Mouse (Mus musculus) kidney, embryonic 14.5 days (tissue): ENCODE measurements around the gene Syt3. TPM values are rescaled to one million over a fixed set of nuclear protein-coding genes. Genes with fewer than 3 reads are reported as not detected.
A peak's percentile ranks its signal among the peaks of the same experiment; 100 is the strongest.

ENCODE experiments used
- ATAC-seq: fragments of 200-750 bp; cut with Nextera tagmentation; 2 replicates; pipeline ENCODE4 v1.8.0; 2017; ENCODE audit warnings: moderate number of reproducible peaks, mild to moderate bottlenecking, moderate TSS enrichment, moderate library complexity; ENCODE audit not compliant: low FRiP score, low TSS enrichment
- H3K27ac ChIP-seq: fragments of 300-500 bp; sonication (generic); 2 replicates; pipeline ENCODE4 v1.5.1; 2014; ENCODE audit warnings: low read depth, mild to moderate bottlenecking, low read length, moderate library complexity, mixed read lengths
- H3K27me3 ChIP-seq: fragments of 300-500 bp; sonication (generic); 2 replicates; pipeline ENCODE4 v1.6.1; 2014; ENCODE audit warnings: mild to moderate bottlenecking, low read length; ENCODE audit not compliant: control insufficient read depth, insufficient read depth
- H3K36me3 ChIP-seq: fragments of 300-500 bp; sonication (generic); 2 replicates; pipeline ENCODE4 v1.6.1; 2014; ENCODE audit warnings: low read length, mixed read lengths; ENCODE audit not compliant: control insufficient read depth, insufficient read depth
- H3K4me1 ChIP-seq: fragments of 300-500 bp; sonication (generic); 2 replicates; pipeline ENCODE4 v1.6.1; 2014; ENCODE audit warnings: low read length, mixed read lengths; ENCODE audit not compliant: control insufficient read depth, insufficient read depth
- H3K4me2 ChIP-seq: fragments of 300-500 bp; sonication (generic); replicated peaks from 2 replicates; pipeline ENCODE4 v1.6.1; 2014; ENCODE audit warnings: low read depth, mild to moderate bottlenecking, low read length
- H3K4me3 ChIP-seq: fragments of 300-500 bp; sonication (generic); 2 replicates; pipeline ENCODE4 v1.5.1; 2014; ENCODE audit warnings: mild to moderate bottlenecking, low read length
- H3K9ac ChIP-seq: fragments of 300-500 bp; sonication (generic); 2 replicates; pipeline ENCODE4 v1.6.1; 2014; ENCODE audit warnings: low read depth, mild to moderate bottlenecking, low read length, moderate library complexity
- H3K9me3 ChIP-seq: fragments of 300-500 bp; sonication (generic); 2 replicates; pipeline ENCODE4 v1.6.1; 2016; ENCODE audit warnings: low read length; ENCODE audit not compliant: control insufficient read depth
- WGBS: fragments of 180-500 bp; shearing (Covaris S2); extraction: QIAGEN DNeasy Blood & Tissue Kit; methylation state at CpG from one replicate; pipeline ENCODE4 v1.1.7; 2014; 5-methylcytosine and 5-hydroxymethylcytosine counted together
- polyA plus RNA-seq: library from polyadenylated mRNA; unstranded; fragments of >200 nt; fragmentation: Nextera tagmentation; extraction: Ambion mirVana; gene quantifications from 2 replicates; pipeline ENCODE4 v1.2.1, GENCODE M21; 2014

Syt3 gene
- polyA plus RNA-seq, 1 experiment from 2014 or later, result 2.3 TPM

GRCm38 (mm10) chr7:44392341-44392740 lies 8.4 kb downstream of the Syt3 start:
- Histone ChIP-seq H3K27ac (no peak overlapping the region), H3K4me3 (no peak overlapping the region)
- ATAC-seq, result no peak

GRCm38 (mm10) chr7:44393284-44393683 lies 9.4 kb downstream of the Syt3 start:
- Histone ChIP-seq H3K4me3 (no peak overlapping the region), H3K4me1 (no peaks in the 10 kb centered on the region), H3K9ac (no peak overlapping the region), H3K4me2 (no peak overlapping the region), H3K27ac (no peak overlapping the region), H3K36me3 (no peaks in the 10 kb centered on the region), H3K9me3 (no peaks in the 10 kb centered on the region), H3K27me3 (no peaks in the 10 kb centered on the region)
- ATAC-seq, result no peak
- WGBS, result 91% methylated on average over 17 of the region's 17 CpGs

More at GRCm38 (mm10) chr7:44392341-44392740, 8.4 kb downstream of the Syt3 start:
- Histone ChIP-seq H3K27me3 (no peaks in the 10 kb centered on the region), H3K9me3 (no peaks in the 10 kb centered on the region), H3K36me3 (no peaks in the 10 kb centered on the region), H3K9ac (no peak overlapping the region), H3K4me1 (no peaks in the 10 kb centered on the region), H3K4me2 (no peak overlapping the region)
- WGBS, result 82% methylated on average over 14 of the region's 14 CpGs

GRCm38 (mm10) chr7:44398570-44398969 lies 14.7 kb downstream of the Syt3 start:
- Histone ChIP-seq H3K27me3 (no peaks in the 10 kb centered on the region; the same call in 1 of the 2 replicates), H3K36me3 (no peaks in the 10 kb centered on the region), H3K4me1 (no peaks in the 10 kb centered on the region), H3K27ac (no peak overlapping the region), H3K4me3 (no peak overlapping the region), H3K4me2 (no peak overlapping the region), H3K9me3 (no peaks in the 10 kb centered on the region), H3K9ac (no peak overlapping the region)
- ATAC-seq, result peak; percentile 79
- WGBS, result 14% methylated on average over 3 of the region's 3 CpGs

GRCm38 (mm10) chr7:44401673-44402072 lies 17.8 kb downstream of the Syt3 start:
- H3K27me3 ChIP-seq, result no peaks in the 10 kb centered on the region; the same call in 1 of the 2 replicates
- 78% methylated on average over 6 of the region's 6 CpGs for WGBS
- H3K36me3 ChIP-seq, result no peaks in the 10 kb centered on the region
- H3K4me1 ChIP-seq, result no peaks in the 10 kb centered on the region
- H3K9me3 ChIP-seq, result no peaks in the 10 kb centered on the region
- no peak overlapping the region for H3K4me3 ChIP-seq
- no peak for ATAC-seq
- no peak overlapping the region for H3K4me2 ChIP-seq
- no peak overlapping the region for H3K9ac ChIP-seq
- no peak overlapping the region for H3K27ac ChIP-seq

GRCm38 (mm10) chr7:44405346-44406014 lies 21.6 kb downstream of the Syt3 start:
- Histone ChIP-seq H3K4me3 (peak overlapping the region; percentile 31), H3K9ac (no peak overlapping the region), H3K27me3 (no peaks in the 10 kb centered on the region; the same call in 1 of the 2 replicates), H3K27ac (no peak overlapping the region), H3K9me3 (no peaks in the 10 kb centered on the region), H3K4me1 (no peaks in the 10 kb centered on the region), H3K4me2 (peak overlapping the region; percentile 42), H3K36me3 (no peaks in the 10 kb centered on the region)
- ATAC-seq, result peak; percentile 97
- 3% methylated on average over 27 of the region's 27 CpGs for WGBS

GRCm38 (mm10) chr7:44406015-44406355 lies 22.1 kb downstream of the Syt3 start:
- no peaks in the 10 kb centered on the region for H3K36me3 ChIP-seq
- no peaks in the 10 kb centered on the region for H3K4me1 ChIP-seq
- WGBS, result 0% methylated on average over 5 of the region's 5 CpGs
- no peaks in the 10 kb centered on the region; the same call in 1 of the 2 replicates for H3K27me3 ChIP-seq
- H3K4me2 ChIP-seq, result peak overlapping the region; percentile 42; the same call in 1 of the 2 replicates
- H3K4me3 ChIP-seq, result no peak overlapping the region
- ATAC-seq, result no peak; the same call in 1 of the 2 replicates
- H3K27ac ChIP-seq, result no peak overlapping the region
- no peak overlapping the region for H3K9ac ChIP-seq
- H3K9me3 ChIP-seq, result no peaks in the 10 kb centered on the region

GRCm38 (mm10) chr7:44411144-44411543 lies 27.2 kb downstream of the Syt3 start:
- Histone ChIP-seq H3K4me1 (no peaks in the 10 kb centered on the region), H3K36me3 (no peaks in the 10 kb centered on the region), H3K27ac (no peak overlapping the region), H3K9ac (no peak overlapping the region), H3K4me3 (no peak overlapping the region), H3K4me2 (no peak overlapping the region), H3K27me3 (no peaks in the 10 kb centered on the region), H3K9me3 (no peaks in the 10 kb centered on the region)
- 86% methylated on average over 4 of the region's 4 CpGs for WGBS
- ATAC-seq, result no peak

- Histone ChIP-seq H3K4me2 (no peak overlapping the region), H3K4me1 (no peaks in the 10 kb centered on the region), H3K27me3 (no peaks in the 10 kb centered on the region), H3K9me3 (no peaks in the 10 kb centered on the region), H3K9ac (no peak overlapping the region), H3K36me3 (no peaks in the 10 kb centered on the region), H3K27ac (no peak overlapping the region), H3K4me3 (no peak overlapping the region)
- ATAC-seq, result no peak
- 82% methylated on average over 6 of the region's 6 CpGs for whole genome bisulfite sequencing
Measured at GRCm38 (mm10) chr7:44413307-44413706, 29.4 kb downstream of the Syt3 start.

GRCm38 (mm10) chr7:44427666-44428065 lies 43.8 kb downstream of the Syt3 start:
- ATAC-seq, result peak; percentile 47; the same call in 1 of the 2 replicates
- H3K9ac ChIP-seq, result no peak overlapping the region
- no peaks in the 10 kb centered on the region for H3K9me3 ChIP-seq
- no peak overlapping the region; the same call in 1 of the 2 replicates for H3K4me3 ChIP-seq
- no peaks in the 10 kb centered on the region for H3K36me3 ChIP-seq
- H3K4me2 ChIP-seq, result peak overlapping the region; percentile 91; the same call in 1 of the 2 replicates
- H3K27ac ChIP-seq, result no peak overlapping the region
- peaks cover 53% of the 10 kb centered on the region for H3K27me3 ChIP-seq
- H3K4me1 ChIP-seq, result 0 out of 2 replicates have a peak, but pooled peaks cover 7% of the 10 kb centered on the region
- 6% methylated on average over 8 of the region's 8 CpGs for WGBS
